Mouse (Mus musculus): ENCODE data around the gene Pcdh9.

Pcdh9 gene

DNA sequence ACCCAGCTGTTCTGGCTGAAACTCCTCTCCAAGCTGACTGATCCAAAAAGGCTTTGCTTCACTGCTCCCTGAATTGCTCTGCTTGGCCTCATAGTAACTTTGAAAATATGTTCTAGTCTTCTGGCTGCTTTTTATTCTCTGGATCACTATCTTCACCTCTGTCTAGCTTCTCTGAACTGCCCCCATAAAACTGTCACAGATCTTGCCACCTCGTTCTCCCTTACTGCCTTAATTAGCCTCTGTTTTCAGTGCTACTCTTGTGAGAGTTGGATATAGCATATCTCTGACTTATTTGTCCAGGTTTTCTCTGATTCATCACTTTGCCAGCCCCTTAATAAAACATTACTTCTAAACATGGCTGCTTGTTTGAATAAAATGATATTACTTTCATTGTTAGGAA, 481.2 kb downstream of the Pcdh9 start:
- DNase-seq (ENCODE audit: low read depth in 2 of 2, low spot score in 2 of 2), result no peak

DNA sequence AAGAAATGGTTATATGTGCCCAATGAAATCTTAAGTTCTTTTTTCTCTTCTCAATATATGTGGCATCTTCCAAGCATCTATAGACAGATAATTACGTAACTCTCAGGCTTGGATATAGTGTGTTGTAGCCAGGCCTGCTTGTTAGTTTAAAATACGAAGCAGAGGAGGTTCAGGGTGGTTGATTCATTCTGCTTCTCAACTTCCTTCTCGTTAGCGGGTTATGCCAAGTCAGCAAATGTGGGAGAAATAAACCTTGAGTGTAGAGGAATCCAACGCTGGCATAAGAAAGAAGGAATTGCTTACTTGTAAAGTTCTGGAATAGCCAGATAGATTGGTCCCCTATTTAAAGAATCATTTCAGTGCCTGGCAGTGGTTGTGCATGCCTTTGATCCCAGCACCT, 482.7 kb downstream of the Pcdh9 start:
- DNase-seq (ENCODE audit: low read depth in 2 of 2, low spot score in 2 of 2), result no peak

DNA sequence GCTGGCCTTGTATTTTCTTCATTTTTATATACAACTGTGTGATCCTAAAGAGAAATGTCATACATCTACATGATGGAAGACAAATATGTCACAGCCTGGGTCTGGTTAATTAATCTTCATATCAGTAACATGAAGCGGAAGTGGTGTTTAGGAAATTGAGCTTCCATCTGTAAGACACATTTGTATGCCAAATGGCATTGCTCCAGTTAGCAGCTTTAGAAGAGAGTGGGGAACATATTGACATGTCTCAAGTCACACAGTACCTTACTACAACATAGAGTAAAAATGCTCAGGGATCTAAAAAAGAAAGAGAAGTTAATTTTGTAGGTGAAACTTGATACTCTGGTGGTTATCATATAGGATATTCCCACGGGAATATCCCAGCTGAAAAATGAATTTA, 505.4 kb downstream of the Pcdh9 start:
- no peak for DNase-seq (ENCODE audit: low read depth in 2 of 2, low spot score in 2 of 2)

DNA sequence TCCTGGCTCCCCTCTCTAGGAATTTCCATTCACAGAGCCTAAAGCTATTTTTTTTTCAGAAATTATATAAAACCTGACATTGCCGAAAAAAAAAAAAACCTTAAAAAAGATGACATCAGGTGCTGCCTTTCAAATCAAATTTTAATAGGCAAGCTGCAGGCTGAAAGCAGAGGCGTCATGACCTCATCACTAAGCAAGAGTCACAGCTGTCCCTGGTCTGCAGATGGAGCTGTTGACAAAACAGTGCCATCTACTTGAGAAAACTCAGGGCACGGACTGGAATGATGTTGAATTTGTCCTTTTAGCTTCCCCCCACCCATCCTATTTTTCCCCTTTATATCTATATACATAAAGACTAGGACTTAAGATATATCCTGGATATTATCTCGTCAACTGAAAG, 509.3 kb downstream of the Pcdh9 start:
- DNase-seq (ENCODE audit: low read depth in 2 of 2, low spot score in 2 of 2), result no peak

DNA sequence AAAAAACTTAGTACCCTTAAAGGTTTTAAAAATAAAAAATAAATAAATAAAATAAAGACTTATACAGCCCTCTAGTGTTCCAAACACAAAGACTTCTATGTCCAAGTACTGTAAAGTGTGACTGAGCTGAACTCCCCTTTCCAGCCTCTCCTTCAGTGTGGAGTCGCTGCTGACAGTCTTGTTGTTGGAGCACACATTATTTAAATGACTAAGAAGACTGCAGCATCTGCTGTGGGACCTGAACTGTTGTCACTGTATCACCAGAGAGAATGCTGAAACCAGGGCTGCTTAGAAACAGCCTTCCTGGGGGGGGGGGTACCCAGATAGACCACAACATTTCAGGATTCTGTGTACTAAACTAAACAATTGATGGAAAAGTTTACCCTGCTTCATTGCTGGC, 509.7 kb downstream of the Pcdh9 start:
- DNase-seq (ENCODE audit: low read depth in 2 of 2, low spot score in 2 of 2), result no peak

DNA sequence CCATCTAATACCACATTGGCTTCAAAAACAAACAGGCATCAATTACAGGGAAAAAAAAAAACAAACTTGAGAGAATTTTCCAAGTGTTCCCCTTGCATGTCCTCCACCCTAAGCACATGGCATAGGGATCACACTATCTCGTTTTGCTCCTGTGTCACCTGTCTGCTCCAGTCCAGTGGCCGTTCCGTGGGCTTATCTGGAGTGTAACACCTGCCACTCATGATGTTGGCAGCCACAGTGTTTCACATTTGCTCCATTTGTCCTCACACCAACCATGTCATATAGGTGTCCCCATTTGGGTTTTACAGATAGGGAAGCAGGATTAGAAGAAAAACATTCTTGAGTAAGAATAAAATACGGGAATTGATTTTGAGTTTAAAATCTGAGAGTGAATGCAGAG, 514.3 kb downstream of the Pcdh9 start:
- DNase-seq (ENCODE audit: low read depth in 2 of 2, low spot score in 2 of 2), result no peak

DNA sequence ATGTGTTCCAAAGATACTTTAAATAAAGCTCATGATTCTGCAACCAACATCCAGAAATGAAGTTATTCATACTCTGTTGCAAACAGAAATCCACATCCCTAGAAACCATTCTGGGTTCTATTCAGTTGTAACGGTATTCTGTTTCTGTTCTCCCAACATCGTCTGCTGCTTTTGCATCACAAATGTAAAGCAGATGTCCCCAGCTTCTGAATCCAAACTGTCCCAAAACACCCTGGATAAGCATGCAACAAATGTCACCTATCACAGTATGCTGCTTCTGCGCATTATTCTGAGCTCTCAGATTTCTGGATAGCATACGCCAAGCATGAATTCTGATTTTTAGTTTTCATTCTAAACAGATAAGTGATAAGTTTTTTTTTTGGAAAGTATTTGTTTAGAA, 516.3 kb downstream of the Pcdh9 start:
- no peak for DNase-seq (ENCODE audit: low read depth in 2 of 2, low spot score in 2 of 2)

DNA sequence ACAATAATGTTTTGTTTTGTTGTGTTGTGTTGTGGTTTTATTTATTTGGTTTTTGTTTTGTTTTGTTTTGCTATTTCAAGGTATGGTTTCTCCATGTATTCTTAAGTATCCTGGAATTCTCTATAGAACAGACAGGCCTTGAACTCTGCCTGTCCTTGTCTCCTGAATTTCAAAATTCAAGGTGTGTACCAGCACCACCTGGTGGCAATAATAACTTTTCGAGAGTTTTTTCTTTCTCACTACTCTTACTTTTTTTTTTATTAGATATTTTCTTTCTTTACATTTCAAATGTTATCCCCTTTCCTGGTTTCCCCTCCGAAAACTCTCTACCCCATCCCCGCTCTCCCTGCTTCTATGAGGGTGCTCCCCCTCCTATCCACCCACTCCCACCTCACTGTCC, 536.3 kb downstream of the Pcdh9 start:
- DNase-seq (ENCODE audit: low read depth in 2 of 2, low spot score in 2 of 2), result no peak

DNA sequence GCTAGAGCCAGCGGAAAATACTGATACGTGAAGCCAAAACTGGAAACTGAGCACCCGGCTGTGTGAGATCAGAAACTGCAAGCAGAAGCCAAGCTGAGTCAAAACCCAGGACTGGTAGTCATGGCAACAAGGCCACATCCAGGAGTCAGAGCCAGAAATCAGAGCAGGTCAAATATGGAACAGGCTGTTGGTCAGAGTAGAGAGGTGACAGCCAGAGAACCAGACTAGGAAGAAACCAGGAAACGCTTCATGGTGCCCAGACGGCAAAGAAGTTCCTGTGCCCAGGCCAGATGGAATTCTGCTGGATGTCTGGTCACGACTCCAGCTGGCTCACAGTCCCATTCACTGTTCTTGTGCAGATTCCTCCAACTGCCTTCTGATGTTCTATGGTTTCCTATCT, 539.6 kb downstream of the Pcdh9 start:
- no peak for DNase-seq (ENCODE audit: low read depth in 2 of 2, low spot score in 2 of 2)

DNA sequence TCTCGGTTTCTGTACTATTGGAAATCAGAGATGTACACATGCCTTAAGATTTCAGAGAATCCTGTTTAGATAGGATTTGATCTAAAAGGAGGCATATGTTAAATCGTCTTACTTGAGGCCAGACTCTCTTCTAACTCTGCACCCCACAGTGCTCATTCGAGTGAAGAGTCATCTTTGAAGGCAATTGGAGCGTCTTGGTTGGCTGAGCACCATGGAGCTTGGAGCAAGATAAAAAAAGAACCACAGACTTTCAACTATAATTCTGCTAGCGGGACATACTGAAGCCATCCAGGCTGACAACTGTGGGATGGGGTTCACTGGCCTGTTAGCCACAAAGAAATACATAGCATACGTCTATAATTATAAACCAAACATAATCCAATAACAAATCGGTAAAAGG, 541.3 kb downstream of the Pcdh9 start:
- no peak for DNase-seq (ENCODE audit: low read depth in 2 of 2, low spot score in 2 of 2)

DNA sequence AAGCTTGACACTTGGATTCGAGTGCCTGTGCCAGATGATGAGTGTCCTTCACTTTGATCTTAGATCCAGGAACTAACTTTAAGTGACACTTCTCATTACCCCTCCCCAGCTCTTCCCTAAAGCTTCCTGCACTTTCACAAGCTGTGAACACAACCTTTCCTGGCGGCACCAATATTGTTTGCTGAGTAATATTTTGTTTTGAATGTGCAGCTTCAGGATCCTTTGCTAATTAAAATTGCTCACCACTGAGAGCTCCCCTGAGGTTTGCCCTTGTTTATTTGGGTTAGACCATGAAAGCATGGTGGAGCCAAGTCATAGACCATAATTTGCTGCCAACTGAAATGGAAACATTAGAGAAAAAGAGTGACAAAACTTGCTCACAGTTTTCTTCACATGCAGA, 543.4 kb downstream of the Pcdh9 start:
- DNase-seq (ENCODE audit: low read depth in 2 of 2, low spot score in 2 of 2), result no peak

DNA sequence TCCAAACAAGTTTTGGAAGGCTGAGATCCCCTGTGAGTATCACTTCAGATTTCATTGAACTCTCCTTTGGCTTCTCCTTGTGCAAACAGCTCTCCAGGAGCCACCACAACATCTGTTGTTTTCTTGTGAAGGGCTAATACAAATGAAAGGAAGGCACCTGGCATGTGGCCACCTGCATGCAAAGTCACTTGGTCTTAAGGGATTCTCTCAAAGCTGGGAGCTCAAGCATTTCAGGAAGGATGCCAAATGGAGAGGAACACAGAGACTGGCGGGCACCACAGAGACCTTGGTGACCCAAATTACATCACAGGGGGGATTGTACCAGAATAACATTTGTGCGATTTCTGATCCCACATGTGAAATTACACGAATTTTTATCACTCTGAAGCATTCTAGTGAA, 547.7 kb downstream of the Pcdh9 start:
- DNase-seq (ENCODE audit: low read depth in 2 of 2, low spot score in 2 of 2), result no peak

DNA sequence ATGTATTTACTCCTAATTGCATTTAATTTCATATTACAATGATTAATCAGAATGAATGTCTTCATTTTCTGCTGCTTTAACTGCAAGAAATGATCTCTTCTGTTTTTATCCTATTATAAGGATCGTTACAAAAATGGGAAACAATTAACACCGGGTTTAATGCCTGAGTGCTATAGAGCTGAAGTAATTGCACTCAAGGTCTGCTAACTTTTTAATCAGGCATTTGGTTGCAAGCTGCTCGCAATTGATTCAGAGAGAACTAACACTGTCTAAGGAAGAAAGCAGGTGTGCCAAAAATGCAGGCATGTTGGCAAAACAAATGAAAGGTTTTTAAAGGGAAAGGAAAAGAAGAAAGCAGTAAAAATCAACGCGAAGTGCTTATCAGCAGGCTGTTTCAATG, 549.1 kb downstream of the Pcdh9 start:
- DNase-seq (ENCODE audit: low read depth in 2 of 2, low spot score in 2 of 2), result no peak

DNA sequence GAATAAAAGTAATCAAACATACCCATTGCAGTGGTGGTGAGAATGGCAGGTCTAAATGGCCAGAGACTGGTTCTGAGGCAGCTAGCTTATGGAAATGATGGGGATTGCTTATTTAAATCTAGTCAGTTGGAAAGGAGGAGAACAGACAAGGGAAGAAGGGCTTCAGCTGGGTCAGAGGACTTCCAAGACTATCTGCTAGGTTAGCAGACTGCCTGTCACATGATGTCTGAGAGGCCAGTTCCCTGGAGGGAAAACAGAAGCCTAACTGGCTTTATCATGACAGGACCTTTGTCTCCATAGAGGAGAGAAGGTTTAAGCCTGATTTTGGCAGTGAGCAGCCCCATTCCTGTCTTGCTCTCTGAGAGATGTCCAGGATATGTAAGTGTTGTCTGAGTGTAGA, 561.2 kb downstream of the Pcdh9 start:
- DNase-seq (ENCODE audit: low read depth in 2 of 2, low spot score in 2 of 2), result no peak

DNA sequence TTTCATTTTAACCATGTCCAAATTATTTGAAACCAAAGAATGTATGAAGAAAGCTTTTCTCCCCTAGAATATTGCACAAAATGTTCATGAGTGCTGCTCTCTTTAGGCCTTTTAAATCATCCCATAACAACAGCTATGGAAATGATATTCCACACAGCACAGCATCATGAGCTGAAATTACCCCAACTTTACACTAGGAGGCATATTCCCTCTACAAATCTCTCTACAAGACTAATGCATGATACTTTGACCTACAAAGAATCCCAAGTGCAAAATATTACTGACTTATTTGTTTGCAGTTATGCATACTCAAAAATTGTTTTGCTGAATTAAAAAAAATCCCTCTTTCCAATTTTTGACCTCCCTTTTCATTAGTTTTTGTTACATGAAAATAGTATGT, 573.1 kb downstream of the Pcdh9 start:
- no peak for DNase-seq (ENCODE audit: low read depth in 2 of 2, low spot score in 2 of 2)

DNA sequence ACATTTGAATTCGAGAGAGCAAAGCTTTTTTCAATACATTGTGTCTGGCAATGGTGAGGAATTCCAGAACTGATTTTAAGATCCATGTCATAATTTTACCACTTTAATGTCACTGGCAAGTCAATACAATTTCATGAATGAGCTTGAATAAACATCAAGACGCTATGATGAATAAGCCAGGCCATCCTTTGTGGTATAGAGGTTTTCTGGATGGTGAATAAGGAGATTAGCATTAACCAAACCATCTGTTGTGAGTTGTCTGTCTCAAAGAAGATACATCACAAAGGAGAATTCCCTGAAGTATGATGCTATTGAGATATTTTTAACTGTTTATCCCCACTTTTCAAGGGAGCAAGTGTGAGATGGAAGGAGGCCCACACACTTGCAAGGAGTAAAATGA, 602.1 kb downstream of the Pcdh9 start:
- DNase-seq (ENCODE audit: low read depth in 2 of 2, low spot score in 2 of 2), result no peak

DNA sequence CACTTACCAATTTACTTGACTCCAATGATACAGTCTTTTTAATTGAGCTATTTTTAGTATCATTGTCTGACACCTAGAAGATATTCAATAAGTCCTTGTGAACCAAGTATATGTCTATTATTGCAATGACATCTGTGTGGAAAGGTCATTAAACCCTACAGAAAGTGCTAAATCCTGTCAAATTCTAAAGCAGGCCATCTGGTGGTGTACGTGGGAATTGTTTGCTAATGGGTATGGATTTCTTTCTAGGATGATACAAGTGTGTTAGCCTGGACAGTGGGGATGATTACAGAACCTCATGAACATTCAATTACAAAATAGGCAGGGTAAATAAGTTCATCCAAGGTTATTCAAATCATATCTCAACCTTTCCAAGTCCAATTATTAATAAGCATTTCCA, 602.8 kb downstream of the Pcdh9 start:
- no peak for DNase-seq (ENCODE audit: low read depth in 2 of 2, low spot score in 2 of 2)

DNA sequence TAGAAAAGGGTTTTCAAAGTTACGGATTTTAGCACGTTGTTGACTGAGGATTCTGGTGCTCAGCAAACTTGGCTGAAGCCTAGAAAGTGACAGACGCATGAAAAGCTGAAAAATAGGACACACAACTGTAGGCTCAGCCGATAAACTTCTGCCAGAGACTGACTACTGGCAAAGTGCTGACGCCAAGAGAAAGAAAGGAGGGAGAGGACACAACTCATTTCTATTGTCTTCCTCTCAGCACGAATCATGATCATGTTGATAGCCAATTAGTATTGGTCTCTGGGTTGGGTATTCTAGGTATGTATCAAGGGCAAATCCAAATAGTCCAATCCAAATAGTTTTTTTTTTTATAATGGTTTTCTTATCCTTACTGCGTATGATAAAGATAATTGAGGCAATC, 605.3 kb downstream of the Pcdh9 start:
- no peak for DNase-seq (ENCODE audit: low read depth in 2 of 2, low spot score in 2 of 2)

DNA sequence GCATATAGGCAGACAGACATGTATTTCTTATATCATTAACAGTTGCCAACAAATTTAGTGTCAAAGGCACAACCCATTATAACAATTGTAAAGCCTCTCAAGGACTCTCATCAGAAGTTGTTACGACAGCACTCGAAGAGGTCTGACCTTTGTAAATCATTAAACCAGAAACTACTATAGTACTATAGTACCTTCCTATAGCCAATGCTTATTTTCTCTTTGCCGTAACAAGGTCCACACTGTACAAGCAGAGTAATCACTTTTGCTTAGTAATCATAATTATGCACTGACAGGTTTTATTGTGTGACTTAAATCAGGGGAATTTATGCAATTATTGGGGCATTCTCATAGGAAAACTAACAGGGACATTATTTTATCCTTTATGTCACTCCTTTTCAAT, 606.5 kb downstream of the Pcdh9 start:
- DNase-seq (ENCODE audit: low read depth in 2 of 2, low spot score in 2 of 2), result no peak

DNA sequence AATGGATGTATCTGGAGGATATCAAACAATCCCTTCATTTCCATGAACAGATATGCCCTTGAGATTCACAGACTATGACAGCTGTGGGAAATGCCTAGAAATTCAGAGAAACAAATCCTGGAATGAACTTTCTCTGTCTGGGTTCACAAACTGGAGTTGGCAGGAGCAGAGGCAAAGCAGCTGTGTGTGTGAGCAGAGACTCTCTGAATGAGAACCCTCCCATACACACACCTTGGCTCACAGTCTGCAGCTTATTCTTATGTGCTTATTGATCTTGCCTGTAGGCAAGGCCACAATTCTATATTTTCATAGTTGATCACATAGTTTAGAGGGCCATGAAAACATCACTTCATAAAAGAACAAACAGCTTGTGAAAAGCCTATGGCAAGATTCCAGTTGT, 614.8 kb downstream of the Pcdh9 start:
- no peak for DNase-seq (ENCODE audit: low read depth in 2 of 2, low spot score in 2 of 2)

DNA sequence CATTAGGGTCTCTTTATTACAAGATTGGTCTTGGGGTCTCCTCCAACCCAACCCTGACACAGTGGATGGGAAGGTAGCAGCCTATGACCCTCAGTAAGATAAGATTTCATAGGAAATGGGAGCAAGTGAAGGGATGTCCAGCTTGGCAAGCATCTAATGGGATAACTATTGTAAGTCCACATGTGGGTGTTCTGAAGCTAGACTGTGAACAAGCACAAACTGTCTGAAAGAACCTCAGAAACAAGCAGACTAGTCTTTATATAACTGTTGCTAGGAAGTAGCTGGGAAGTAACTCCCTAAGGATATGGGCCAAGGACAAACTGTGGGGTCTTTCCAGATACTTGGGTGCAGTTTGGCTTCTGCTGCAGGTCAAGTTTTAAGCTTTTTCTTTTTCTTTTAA, 615.7 kb downstream of the Pcdh9 start:
- DNase-seq (ENCODE audit: low read depth in 2 of 2, low spot score in 2 of 2), result no peak

DNA sequence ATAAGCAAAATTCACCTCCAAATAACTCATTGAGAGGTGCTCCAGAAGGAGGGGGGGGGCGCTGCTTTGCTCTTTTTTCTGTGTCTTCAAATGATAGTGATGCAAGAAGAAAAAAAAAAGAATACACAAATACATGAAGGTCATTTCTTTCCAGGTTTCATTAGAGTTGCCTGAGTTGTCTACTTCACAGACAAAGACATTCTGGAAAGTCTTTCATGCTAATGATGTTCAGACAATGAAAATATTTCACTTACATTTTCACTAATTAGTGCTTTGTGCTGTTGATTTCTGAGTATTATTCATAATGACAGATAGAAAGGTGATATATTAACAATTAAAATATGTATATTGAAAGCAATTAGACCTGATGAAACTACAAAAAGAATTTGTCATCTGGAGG, 637.1 kb downstream of the Pcdh9 start:
- no peak for DNase-seq (ENCODE audit: low read depth in 2 of 2, low spot score in 2 of 2)

DNA sequence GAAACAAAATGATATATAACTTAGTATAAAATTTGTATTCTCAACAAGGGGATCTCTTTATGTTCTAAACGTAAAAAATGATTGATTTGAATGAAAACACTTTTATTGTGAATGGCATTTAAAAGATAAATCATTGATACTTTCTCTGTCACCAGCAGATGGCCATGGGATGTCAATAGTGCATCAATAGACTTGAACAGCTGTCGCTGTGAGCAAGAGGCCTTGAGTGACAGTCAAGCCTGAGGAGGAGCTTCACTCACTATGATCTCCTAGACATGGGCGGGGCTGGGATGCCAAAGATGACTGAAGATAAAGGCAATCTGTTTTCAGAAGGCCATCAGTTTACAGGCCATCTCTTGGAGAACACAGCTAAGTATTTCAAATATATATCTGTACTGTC, 650.2 kb downstream of the Pcdh9 start:
- DNase-seq (ENCODE audit: low read depth in 2 of 2, low spot score in 2 of 2), result no peak

DNA sequence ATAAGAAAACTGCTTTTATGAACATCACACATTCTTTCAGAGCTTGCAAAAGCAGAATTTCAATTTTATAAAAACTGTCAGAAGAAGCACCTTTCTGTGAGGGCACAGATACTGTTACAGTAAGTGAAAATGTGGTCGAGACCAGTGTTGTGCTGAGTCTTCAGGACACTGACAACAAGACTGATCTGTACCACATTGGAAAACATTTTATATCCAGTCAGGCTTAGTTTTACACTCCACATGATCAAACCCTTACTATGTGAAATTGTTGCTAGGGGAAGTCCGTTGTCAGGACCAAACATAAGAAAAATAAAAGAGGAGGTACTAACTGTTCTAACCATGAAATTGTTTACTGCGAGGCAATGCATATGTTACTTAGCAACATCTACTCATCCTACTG, 656.1 kb downstream of the Pcdh9 start:
- DNase-seq (ENCODE audit: low read depth in 2 of 2, low spot score in 2 of 2), result no peak

Measured in CD8-positive naive resting alpha-beta T cell, adult 2 months (primary cell).